Mouse (Mus musculus) liver, embryonic 13.5 days (tissue): ENCODE results near the gene Gpr45. TPM values are rescaled to one million over a fixed set of nuclear protein-coding genes. Genes with fewer than 3 reads are reported as not detected.
"Not testable (repeated sequence)": the region's sequence is repeated elsewhere in the genome, so short reads cannot be mapped to it uniquely, and the experiment has no call there.

ENCODE experiments used
- ATAC-seq: fragments of 200-750 bp; cut with Nextera tagmentation; 2 replicates; pipeline ENCODE4 v1.8.0; 2017; ENCODE audit warnings: low read depth, mild to moderate bottlenecking, moderate number of reproducible peaks, moderate library complexity
- DNase-seq: peaks from one replicate; pipeline ENCODE4 v3.0.0; 2022
- H3K27ac ChIP-seq: fragments of 300-500 bp; sonication (generic); 2 replicates; pipeline ENCODE4 v1.5.1; 2015; ENCODE audit warnings: moderate library complexity, mild to moderate bottlenecking, inconsistent platforms
- H3K27me3 ChIP-seq: fragments of 300-500 bp; sonication (generic); 2 replicates; pipeline ENCODE4 v1.6.1; 2015; ENCODE audit warnings: mild to moderate bottlenecking, inconsistent platforms
- H3K36me3 ChIP-seq: fragments of 300-500 bp; sonication (generic); 2 replicates; pipeline ENCODE4 v1.6.1; 2015; ENCODE audit warnings: mild to moderate bottlenecking, inconsistent platforms
- H3K4me1 ChIP-seq: fragments of 300-500 bp; sonication (generic); replicated peaks from 2 replicates; pipeline ENCODE4 v1.6.1; 2015; ENCODE audit warnings: inconsistent platforms
- H3K4me2 ChIP-seq: fragments of 300-500 bp; sonication (generic); 2 replicates; pipeline ENCODE4 v1.6.1; 2015; ENCODE audit warnings: inconsistent platforms, mild to moderate bottlenecking, moderate library complexity
- H3K4me3 ChIP-seq: fragments of 300-500 bp; sonication (generic); replicated peaks from 2 replicates; pipeline ENCODE4 v1.5.1; 2015; ENCODE audit warnings: mild to moderate bottlenecking, inconsistent platforms
- H3K9ac ChIP-seq: fragments of 300-500 bp; sonication (generic); 2 replicates; pipeline ENCODE4 v1.6.1; 2015; ENCODE audit warnings: mild to moderate bottlenecking, inconsistent platforms
- H3K9me3 ChIP-seq: fragments of 300-500 bp; sonication (generic); replicated peaks from 2 replicates; pipeline ENCODE4 v1.6.1; 2016; ENCODE audit warnings: inconsistent platforms
- WGBS: fragments of 180-500 bp; shearing (Covaris S2); methylation state at CpG from one replicate; pipeline ENCODE4 v1.1.7; 2015; ENCODE audit not compliant: insufficient replicate concordance; 5-methylcytosine and 5-hydroxymethylcytosine counted together
- polyA plus RNA-seq: library from polyadenylated mRNA; unstranded; fragments of >200 nt; fragmentation: Nextera tagmentation; extraction: Ambion mirVana; gene quantifications from 2 replicates; pipeline ENCODE4 v1.2.1, GENCODE M21; 2015

Gpr45 gene
- polyA plus RNA-seq, 1 experiment from 2014 or later, result 0.24 TPM

GRCm38 (mm10) chr1:42983082-42983771 lies 30.6 kb downstream of the Gpr45 start:
- DNase-seq, result no peak
- H3K27ac ChIP-seq, result no peak overlapping the region
- no peaks in the 10 kb centered on the region for H3K27me3 ChIP-seq
- H3K9ac ChIP-seq, result no peak overlapping the region
- no peak for ATAC-seq
- no peak overlapping the region for H3K4me2 ChIP-seq
- H3K4me1 ChIP-seq, result no peaks in the 10 kb centered on the region
- H3K4me3 ChIP-seq, result no peak overlapping the region
- H3K36me3 ChIP-seq, result no peaks in the 10 kb centered on the region
- 45% methylated on average over 8 of the region's 8 CpGs for whole genome bisulfite sequencing
- no peaks in the 10 kb centered on the region for H3K9me3 ChIP-seq

- H3K4me1 ChIP-seq, result no peaks in the 10 kb centered on the region
- H3K9ac ChIP-seq, result no peak overlapping the region
- H3K36me3 ChIP-seq, result no peaks in the 10 kb centered on the region
- H3K4me3 ChIP-seq, result no peak overlapping the region
- DNase-seq (no peak), ATAC-seq (no peak)
- H3K27me3 ChIP-seq, result no peaks in the 10 kb centered on the region
- 35% methylated on average over 3 of the region's 3 CpGs for WGBS
- no peak overlapping the region for H3K27ac ChIP-seq
- no peak overlapping the region for H3K4me2 ChIP-seq
- no peaks in the 10 kb centered on the region for H3K9me3 ChIP-seq
These were observed 31.4 kb downstream of the Gpr45 start for GRCm38 (mm10) chr1:42984119-42984518.

GRCm38 (mm10) chr1:42988996-42989395 lies 36.3 kb downstream of the Gpr45 start:
- H3K4me2 ChIP-seq, result no peak overlapping the region
- ATAC-seq (no peak), DNase-seq (no peak)
- H3K9me3 ChIP-seq, result no peaks in the 10 kb centered on the region
- H3K27me3 ChIP-seq, result no peaks in the 10 kb centered on the region
- H3K4me1 ChIP-seq, result no peaks in the 10 kb centered on the region
- H3K4me3 ChIP-seq, result no peak overlapping the region
- H3K36me3 ChIP-seq, result no peaks in the 10 kb centered on the region
- no peak overlapping the region for H3K27ac ChIP-seq
- H3K9ac ChIP-seq, result no peak overlapping the region
- 53% methylated on average over 2 of the region's 2 CpGs for WGBS

DNA sequence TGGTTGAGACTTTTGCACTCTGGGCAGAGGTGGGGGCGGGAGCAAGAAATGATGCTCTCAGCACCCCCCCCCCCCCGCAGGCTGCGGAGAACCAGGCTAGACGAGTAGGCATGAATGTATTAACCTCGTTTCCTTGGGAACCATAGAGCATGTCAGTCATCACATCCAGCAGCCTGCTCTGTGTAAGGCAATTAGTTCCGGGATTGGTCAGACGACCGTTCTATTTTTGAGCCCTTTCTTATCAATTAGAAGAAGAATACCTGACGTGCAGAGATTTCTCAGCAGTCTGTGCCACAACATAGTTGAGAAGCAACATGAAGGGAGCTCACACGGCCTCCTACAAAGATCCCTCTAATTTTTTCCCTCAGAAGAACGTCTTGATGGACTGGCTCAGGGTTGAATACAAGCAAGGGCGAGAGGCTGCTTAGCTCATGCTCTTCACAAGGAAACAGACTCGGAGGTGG lies 53.4 kb downstream of the Gpr45 start:
- DNase-seq (no peak), ATAC-seq (no peak)
- H3K4me1 ChIP-seq, result no peaks in the 10 kb centered on the region
- no peaks in the 10 kb centered on the region for H3K27me3 ChIP-seq
- no peaks in the 10 kb centered on the region for H3K36me3 ChIP-seq
- H3K27ac ChIP-seq, result no peak overlapping the region
- no peak overlapping the region for H3K9ac ChIP-seq
- no peak overlapping the region for H3K4me2 ChIP-seq
- H3K9me3 ChIP-seq, result no peaks in the 10 kb centered on the region
- no peak overlapping the region for H3K4me3 ChIP-seq
- 62% methylated on average over 13 of the region's 13 CpGs for WGBS

DNA sequence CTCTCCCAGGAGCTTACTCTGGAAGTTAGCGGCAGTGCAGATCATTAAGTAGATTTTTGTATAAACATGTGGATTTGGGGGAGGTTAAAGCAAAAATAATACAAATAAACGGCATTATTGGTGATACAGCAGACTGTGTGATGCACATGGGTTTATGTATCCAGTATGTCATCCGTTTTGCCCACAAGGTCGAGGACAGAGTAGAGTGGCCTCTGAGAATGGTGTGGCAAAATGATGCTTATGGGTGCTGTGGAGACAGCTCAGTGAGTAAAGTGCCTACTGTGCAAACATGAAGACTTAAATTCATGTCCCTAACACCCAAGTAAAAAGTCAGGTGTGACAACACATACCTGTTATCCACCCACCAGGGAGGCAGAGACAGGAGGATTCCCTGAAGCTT lies 53.9 kb downstream of the Gpr45 start:
- Histone ChIP-seq H3K4me1 (no peaks in the 10 kb centered on the region), H3K27ac (no peak overlapping the region), H3K4me2 (no peak overlapping the region), H3K9me3 (no peaks in the 10 kb centered on the region), H3K4me3 (no peak overlapping the region), H3K27me3 (no peaks in the 10 kb centered on the region), H3K36me3 (no peaks in the 10 kb centered on the region), H3K9ac (no peak overlapping the region)
- ATAC-seq (no peak), DNase-seq (no peak)
- WGBS, result 62% methylated on average over 4 of the region's 4 CpGs

GRCm38 (mm10) chr1:43010461-43010860 lies 57.8 kb downstream of the Gpr45 start:
- H3K36me3 ChIP-seq, result no peaks in the 10 kb centered on the region
- no peak overlapping the region for H3K4me3 ChIP-seq
- 73% methylated on average over 4 of the region's 4 CpGs for WGBS
- no peaks in the 10 kb centered on the region for H3K9me3 ChIP-seq
- no peak overlapping the region for H3K4me2 ChIP-seq
- H3K4me1 ChIP-seq, result no peaks in the 10 kb centered on the region
- no peak overlapping the region for H3K27ac ChIP-seq
- H3K27me3 ChIP-seq, result no peaks in the 10 kb centered on the region
- DNase-seq (no peak), ATAC-seq (no peak)
- H3K9ac ChIP-seq, result no peak overlapping the region

DNA sequence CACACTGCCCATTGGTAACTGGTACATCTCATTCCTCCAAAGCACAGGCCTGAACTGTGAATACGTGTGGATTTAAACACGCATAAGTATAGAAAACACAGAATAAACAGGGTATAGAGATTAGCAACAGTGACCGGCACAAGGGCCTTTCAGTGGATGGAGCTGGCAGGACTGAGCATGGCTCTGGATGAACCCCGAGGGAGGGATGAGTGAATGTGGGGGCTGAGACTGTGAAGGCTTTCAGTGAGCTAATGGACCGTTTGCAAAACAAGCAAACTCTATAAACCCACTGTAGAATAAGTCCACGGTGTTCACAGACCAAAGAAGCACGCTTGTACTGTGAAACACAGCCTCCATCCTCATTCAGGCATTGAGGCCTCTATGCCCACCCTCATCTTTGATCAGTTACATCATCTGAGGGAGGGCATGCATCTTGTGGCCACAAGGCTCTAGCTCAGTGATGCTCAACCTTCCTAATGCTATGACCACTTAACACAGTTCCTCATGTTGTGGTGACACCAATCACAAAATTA lies 62.5 kb downstream of the Gpr45 start:
- not testable (repeated sequence) for DNase-seq, H3K4me1 ChIP-seq, H3K9me3 ChIP-seq, H3K4me2 ChIP-seq, H3K4me3 ChIP-seq, H3K27me3 ChIP-seq, ATAC-seq, H3K36me3 ChIP-seq, H3K27ac ChIP-seq, H3K9ac ChIP-seq
- 61% methylated on average over 7 of the region's 7 CpGs for WGBS

DNA sequence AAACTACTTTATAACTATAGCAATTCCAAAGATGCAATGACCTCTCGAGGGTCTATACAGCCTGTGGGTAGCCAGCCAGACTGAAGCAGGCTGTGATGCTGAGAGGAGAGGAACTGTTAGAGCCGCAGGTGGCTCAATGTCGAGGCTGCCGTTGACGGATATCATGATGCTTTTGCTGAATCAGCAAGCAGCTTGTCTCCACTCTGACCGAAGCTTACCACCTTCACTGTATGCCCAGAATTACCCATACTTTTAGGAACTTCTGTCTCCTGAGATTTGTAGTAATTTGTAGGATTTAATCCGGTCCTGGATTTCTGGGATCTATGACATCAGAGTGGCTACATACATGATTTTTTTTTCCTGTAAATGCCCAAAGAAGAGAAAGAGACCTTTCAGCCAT lies 83.3 kb downstream of the Gpr45 start:
- no peaks in the 10 kb centered on the region for H3K4me1 ChIP-seq
- H3K27me3 ChIP-seq, result no peaks in the 10 kb centered on the region
- ATAC-seq (no peak), DNase-seq (no peak)
- WGBS, result 65% methylated on average over 7 of the region's 7 CpGs
- no peaks in the 10 kb centered on the region for H3K9me3 ChIP-seq
- H3K4me2 ChIP-seq, result no peak overlapping the region
- no peaks in the 10 kb centered on the region for H3K36me3 ChIP-seq
- H3K4me3 ChIP-seq, result no peak overlapping the region
- no peak overlapping the region for H3K27ac ChIP-seq
- H3K9ac ChIP-seq, result no peak overlapping the region

GRCm38 (mm10) chr1:43042271-43042670 lies 89.6 kb downstream of the Gpr45 start:
- Histone ChIP-seq H3K36me3 (no peaks in the 10 kb centered on the region), H3K4me1 (no peaks in the 10 kb centered on the region), H3K9ac (no peak overlapping the region), H3K4me3 (no peak overlapping the region), H3K9me3 (no peaks in the 10 kb centered on the region), H3K27me3 (no peaks in the 10 kb centered on the region), H3K4me2 (no peak overlapping the region), H3K27ac (no peak overlapping the region)
- DNase-seq (no peak), ATAC-seq (no peak)
- WGBS, result 51% methylated on average over 6 of the region's 6 CpGs

GRCm38 (mm10) chr1:43045204-43045982 lies 92.7 kb downstream of the Gpr45 start:
- H3K36me3 ChIP-seq, result peaks cover 17% of the 10 kb centered on the region
- H3K9ac ChIP-seq, result no peak overlapping the region
- H3K27ac ChIP-seq, result no peak overlapping the region
- no peaks in the 10 kb centered on the region for H3K27me3 ChIP-seq
- H3K4me2 ChIP-seq, result no peak overlapping the region
- ATAC-seq, result no peak
- H3K4me1 ChIP-seq, result no peaks in the 10 kb centered on the region
- WGBS, result 65% methylated on average over 14 of the region's 14 CpGs
- no peak for DNase-seq
- H3K4me3 ChIP-seq, result no peak overlapping the region
- no peaks in the 10 kb centered on the region for H3K9me3 ChIP-seq

- no peak overlapping the region for H3K4me3 ChIP-seq
- no peak overlapping the region for H3K4me2 ChIP-seq
- H3K9me3 ChIP-seq, result no peaks in the 10 kb centered on the region
- H3K36me3 ChIP-seq, result peaks cover 32% of the 10 kb centered on the region
- H3K4me1 ChIP-seq, result no peaks in the 10 kb centered on the region
- H3K9ac ChIP-seq, result no peak overlapping the region
- DNase-seq, result no peak
- H3K27me3 ChIP-seq, result no peaks in the 10 kb centered on the region
- ATAC-seq, result no peak
- H3K27ac ChIP-seq, result no peak overlapping the region
- WGBS, result 66% methylated on average over 2 of the region's 2 CpGs
These were observed 94.3 kb downstream of the Gpr45 start for GRCm38 (mm10) chr1:43046990-43047389.
